Mouse (Mus musculus) spleen, postnatal 4 days (tissue): Measurements from ENCODE around the gene Agps.

ENCODE experiments used
- DNase-seq, 2 experiments: peaks; one replicate each; pipeline ENCODE4 v3.0.0; 2022; ENCODE audit warnings: low spot score in 2 of 2

Gene Agps

GRCm38 (mm10) chr2:75831881-75832633 lies at the start of gene Agps:
Agps (plus strand) TSS chr2:75832177.
- peak; percentile 88 to 95 for DNase-seq

- DNase-seq, result peak; percentile 44 to 71
Measured at GRCm38 (mm10) chr2:75786075-75786474, 45.9 kb upstream of the Agps start.

- no peak for DNase-seq
Measured at GRCm38 (mm10) chr2:75788511-75788910, 43.5 kb upstream of the Agps start.

GRCm38 (mm10) chr2:75789959-75790523 lies 41.9 kb upstream of the Agps start:
- no peak for DNase-seq

GRCm38 (mm10) chr2:75791561-75792308 lies 40.2 kb upstream of the Agps start:
- DNase-seq, result no peak

- DNase-seq, result peak; percentile 58 to 78
Measured at GRCm38 (mm10) chr2:75792377-75793203, 39.4 kb upstream of the Agps start.

- DNase-seq, result no peak
Measured at GRCm38 (mm10) chr2:75796181-75796580, 35.8 kb upstream of the Agps start.

GRCm38 (mm10) chr2:75798434-75798970 lies 33.5 kb upstream of the Agps start:
- no peak for DNase-seq

GRCm38 (mm10) chr2:75805767-75806166 lies 26.2 kb upstream of the Agps start:
- DNase-seq, result no peak

GRCm38 (mm10) chr2:75806891-75807290 lies 25.1 kb upstream of the Agps start:
- no peak for DNase-seq

GRCm38 (mm10) chr2:75807460-75807859 lies 24.5 kb upstream of the Agps start:
- no peak for DNase-seq

- DNase-seq, result no peak
Measured at GRCm38 (mm10) chr2:75814880-75815279, 17.1 kb upstream of the Agps start.

- DNase-seq, result no peak
Measured at GRCm38 (mm10) chr2:75815521-75815920, 16.5 kb upstream of the Agps start.

- no peak for DNase-seq
Measured at GRCm38 (mm10) chr2:75816673-75817072, 15.3 kb upstream of the Agps start.

- no peak for DNase-seq
Measured at GRCm38 (mm10) chr2:75818719-75819118, 13.3 kb upstream of the Agps start.

- DNase-seq, result no peak
Measured at GRCm38 (mm10) chr2:75819796-75820195, 12.2 kb upstream of the Agps start.

GRCm38 (mm10) chr2:75821971-75822751 lies 9.8 kb upstream of the Agps start:
- DNase-seq, result no peak

GRCm38 (mm10) chr2:75823736-75824135 lies 8.2 kb upstream of the Agps start:
- no peak for DNase-seq

- DNase-seq, result no peak
Measured at GRCm38 (mm10) chr2:75824144-75824543, 7.8 kb upstream of the Agps start.

- DNase-seq, result no peak
Measured at GRCm38 (mm10) chr2:75824846-75825245, 7.1 kb upstream of the Agps start.

GRCm38 (mm10) chr2:75825603-75826002 lies 6.4 kb upstream of the Agps start:
- DNase-seq, result no peak
